Mouse (Mus musculus): ENCODE measurements around the gene Crygd. TPM values are rescaled to one million over a fixed set of nuclear protein-coding genes. Genes with fewer than 3 reads are reported as not detected.

Crygd gene
- not detected for polyA plus RNA-seq (2014; fragmentation: Illumina TruSeq; extraction: RNeasy Lipid Tissue Mini Kit (QIAGEN cat#74804); ENCODE audit: low read depth, low replicate concordance)

GRCm38 (mm10) chr1:65063352-65063751, at the start of gene Crygd:
Gene Crygd, minus strand, starts transcription at chr1:65063452.

GRCm38 (mm10) chr1:65103273-65103672, 40.0 kb upstream of the Crygd start, which contains the start of gene Cryga:
Gene Cryga, minus strand, starts transcription at chr1:65103373.

GRCm38 (mm10) chr1:65082188-65082587, 18.9 kb upstream of the Crygd start, which contains the start of gene Crygb:
Gene Crygb, minus strand, starts transcription at chr1:65082288.

GRCm38 (mm10) chr1:65073589-65073988, 10.3 kb upstream of the Crygd start, which contains the start of gene Crygc:
Gene Crygc, minus strand, starts transcription at chr1:65073689.

GRCm38 (mm10) chr1:65050952-65051351, 12.3 kb downstream of the Crygd start, which contains the start of gene Cryge:
Gene Cryge, minus strand, starts transcription at chr1:65051149.

GRCm38 (mm10) chr1:65032641-65033040, 30.6 kb downstream of the Crygd start, which contains the start of gene Akr1cl:
Gene Akr1cl, minus strand, starts transcription at chr1:65032759.

Other genes starting within 250 kb of the Crygd start
- 3.2 TPM for gene Plekhm3, start 106.6 kb downstream of the Crygd start, polyA plus RNA-seq (2014; fragmentation: Illumina TruSeq; extraction: RNeasy Lipid Tissue Mini Kit (QIAGEN cat#74804); ENCODE audit: low read depth, low replicate concordance)
- not detected for gene Akr1cl, start 30.7 kb downstream of the Crygd start, polyA plus RNA-seq (2014; fragmentation: Illumina TruSeq; extraction: RNeasy Lipid Tissue Mini Kit (QIAGEN cat#74804); ENCODE audit: low read depth, low replicate concordance)
- not detected for gene Cryge, start 12.3 kb downstream of the Crygd start, polyA plus RNA-seq (2014; fragmentation: Illumina TruSeq; extraction: RNeasy Lipid Tissue Mini Kit (QIAGEN cat#74804); ENCODE audit: low read depth, low replicate concordance)
- gene Crygc, start 10.2 kb upstream of the Crygd start, polyA plus RNA-seq (2014; fragmentation: Illumina TruSeq; extraction: RNeasy Lipid Tissue Mini Kit (QIAGEN cat#74804); ENCODE audit: low read depth, low replicate concordance): not detected
- not detected for gene Crygb, start 18.8 kb upstream of the Crygd start, polyA plus RNA-seq (2014; fragmentation: Illumina TruSeq; extraction: RNeasy Lipid Tissue Mini Kit (QIAGEN cat#74804); ENCODE audit: low read depth, low replicate concordance)
- gene Cryga, start 39.9 kb upstream of the Crygd start, polyA plus RNA-seq (2014; fragmentation: Illumina TruSeq; extraction: RNeasy Lipid Tissue Mini Kit (QIAGEN cat#74804); ENCODE audit: low read depth, low replicate concordance): not detected
- not detected for gene Gm28845, start 56.1 kb upstream of the Crygd start, polyA plus RNA-seq (2014; fragmentation: Illumina TruSeq; extraction: RNeasy Lipid Tissue Mini Kit (QIAGEN cat#74804); ENCODE audit: low read depth, low replicate concordance)
- gene D630023F18Rik, start 59.8 kb upstream of the Crygd start, polyA plus RNA-seq (2014; fragmentation: Illumina TruSeq; extraction: RNeasy Lipid Tissue Mini Kit (QIAGEN cat#74804); ENCODE audit: low read depth, low replicate concordance): 0.91 TPM
- 330 TPM for gene Idh1, start 123.0 kb upstream of the Crygd start, polyA plus RNA-seq (2014; fragmentation: Illumina TruSeq; extraction: RNeasy Lipid Tissue Mini Kit (QIAGEN cat#74804); ENCODE audit: low read depth, low replicate concordance)
- gene Pikfyve, start 123.2 kb upstream of the Crygd start, polyA plus RNA-seq (2014; fragmentation: Illumina TruSeq; extraction: RNeasy Lipid Tissue Mini Kit (QIAGEN cat#74804); ENCODE audit: low read depth, low replicate concordance): 21.1 TPM
- gene Pth2r, start 218.6 kb upstream of the Crygd start, polyA plus RNA-seq (2014; fragmentation: Illumina TruSeq; extraction: RNeasy Lipid Tissue Mini Kit (QIAGEN cat#74804); ENCODE audit: low read depth, low replicate concordance): not detected